Mouse (Mus musculus): ENCODE data around the gene Adamts3. TPM values are rescaled to one million over a fixed set of nuclear protein-coding genes. Genes with fewer than 3 reads are reported as not detected.

Gene Adamts3
- polyA plus RNA-seq, 1 experiment from 2014 or later: 5.5 TPM

DNA sequence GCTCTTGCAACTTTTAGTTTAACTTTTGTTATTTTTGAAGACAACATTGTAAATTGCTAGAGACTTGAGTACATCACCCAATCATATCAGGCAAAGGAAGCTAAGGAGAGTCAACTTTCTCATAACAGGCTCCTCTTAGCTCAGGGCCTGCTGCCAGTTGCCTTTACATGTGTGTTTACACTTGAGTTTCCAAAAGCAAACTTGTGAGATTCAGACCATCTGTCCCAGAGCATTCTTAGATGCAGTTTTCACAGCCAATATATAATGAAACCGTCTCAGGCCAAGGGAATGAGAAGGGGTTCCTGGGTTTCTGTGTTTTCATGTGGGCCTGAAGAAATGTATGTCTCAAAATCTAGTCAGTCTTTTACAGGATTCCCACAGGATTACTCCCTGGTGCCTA is 251.5 kb downstream of the Adamts3 start:
- ATAC-seq (ENCODE audit: low FRiP score): no peak

More for the DNA sequence above, 251.5 kb downstream of the Adamts3 start:
- Histone ChIP-seq H3K4me2 (no peak overlapping the region), H3K9me3 (replicated peaks) (no peaks in the 10 kb centered on the region), H3K4me1 (no peaks in the 10 kb centered on the region), H3K4me3 (replicated peaks) (no peak overlapping the region), H3K27ac (replicated peaks) (no peak overlapping the region), H3K27me3 (replicated peaks) (no peaks in the 10 kb centered on the region), H3K36me3 (no peaks in the 10 kb centered on the region), H3K9ac (replicated peaks) (no peak overlapping the region)
- 85% methylated on average over 1 of the region's 1 CpGs for WGBS
